ENCODE assay signal across 8 mouse cellular contexts in genomic region chr16:96127288-96127656, GRCm38 (mm10). TPM values are rescaled to one million over a fixed set of nuclear protein-coding genes. Genes with fewer than 3 reads are reported as not detected.
DNase-seq lines count a peak whose midpoint lies in the region; ATAC-seq and TF ChIP-seq lines count a peak whose summit lies in the region.

No protein-coding gene starts in this region.

- peak overlapping the region; percentile 89 for H3K9ac ChIP-seq in kidney, embryonic 15.5 days

- no peaks in the 10 kb centered on the region for H3K9me3 ChIP-seq in kidney, embryonic 15.5 days (replicated peaks)

- H3K4me2 ChIP-seq in kidney, embryonic 15.5 days = peak overlapping the region; percentile 73
- H3K4me2 ChIP-seq in myocyte (ENCODE audit: low read depth) = no peak overlapping the region

- ATAC-seq in kidney, embryonic 15.5 days (replicated peaks; ENCODE audit: low FRiP score) = peak; percentile 75
- peak; percentile 53 for ATAC-seq in inflammation-experienced regulatory T-cells, adult 6 months

- peak overlapping the region; percentile 97 for H3K27ac ChIP-seq in kidney, embryonic 15.5 days
- H3K27ac ChIP-seq in brown adipose tissue, adult 24 weeks (replicated peaks; ENCODE audit: low read depth, low read length) = peak overlapping the region; percentile 71

- no peak for DNase-seq in kidney, postnatal 4 days
- DNase-seq in ovary, postnatal 10 days (ENCODE audit: low spot score) = no peak
- no peak for DNase-seq in left cerebral cortex, adult 9 months (ENCODE audit: low spot score in 2 of 2)
- DNase-seq in layer of hippocampus, postnatal 36 days = no peak

- H3ac ChIP-seq in myocyte (ENCODE audit: control insufficient read depth, insufficient read length) = peak overlapping the region; percentile 75

- no peaks in the 10 kb centered on the region for H3K27me3 ChIP-seq in kidney, embryonic 15.5 days
- no peaks in the 10 kb centered on the region for H3K27me3 ChIP-seq in myocyte (ENCODE audit: control insufficient read depth, insufficient read depth, insufficient read length)

- H3K36me3 ChIP-seq in kidney, embryonic 15.5 days = peaks cover 44% of the 10 kb centered on the region
- peaks cover 31% of the 10 kb centered on the region for H3K36me3 ChIP-seq in myocyte (ENCODE audit: control insufficient read depth, insufficient read depth)

- WGBS in kidney, embryonic 15.5 days = under 1% methylated on average over 42 of the region's 52 CpGs

- no peak for TF ChIP-seq POLR2A in myocyte (IDR thresholded peaks at IDR 0.05; ENCODE audit: insufficient read length, low read depth)

- H3K4me1 ChIP-seq in kidney, embryonic 15.5 days = peaks cover 27% of the 10 kb centered on the region
- H3K4me1 ChIP-seq in brown adipose tissue, adult 24 weeks (ENCODE audit: control insufficient read depth, insufficient read depth, insufficient read length, low read length) = peaks cover 2% of the 10 kb centered on the region; the same call in 1 of the 2 replicates

- peak overlapping the region; percentile 72 for H3K4me3 ChIP-seq in kidney, embryonic 15.5 days (replicated peaks)
- H3K4me3 ChIP-seq in brown adipose tissue, adult 24 weeks (ENCODE audit: insufficient read depth, low read depth, low read length) = peak overlapping the region; percentile 94
- peak overlapping the region; percentile 49 for H3K4me3 ChIP-seq in myocyte

- H3K79me2 ChIP-seq in myocyte (ENCODE audit: control insufficient read depth, insufficient read depth) = peaks cover 31% of the 10 kb centered on the region

TF ChIP-seq in myocyte, 11 proteins besides CTCF, POLR2A, EP300 and RAD21:
- TF ChIP-seq USF1 (IDR thresholded peaks at IDR 0.05; ENCODE audit: low read depth) (no peak), MYOD1 (IDR thresholded peaks at IDR 0.05; ENCODE audit: control insufficient read depth in 1 of 3, insufficient read length in 2 of 3, low read depth in 2 of 3) (peak in 1 of 3 experiments; percentile 10)

RNA-seq across cellular contexts. Expression of gene Hmgn1, which starts 0.3 kb away (rescaled TPM):
- 696 and 818 TPM in 2 replicates for polyA plus RNA-seq in kidney, embryonic 15.5 days (2015; fragmentation: Nextera tagmentation; extraction: Ambion mirVana)
- 52.4 and 61.2 TPM in 2 replicates for polyA plus RNA-seq in brown adipose tissue, adult 24 weeks (2012; ENCODE audit: insufficient read depth, insufficient read length, missing spikeins)
- polyA plus RNA-seq in inflammation-experienced regulatory T-cells, adult 6 months (2017; shearing (Covaris generic)) = 10 to 100 TPM; 57.3 to 89.3 (median 57.4) TPM
- polyA plus RNA-seq in myocyte (2012; fragmentation: generic; extraction: Trizol) = 120 TPM
- 10 to 100 TPM; 79.7 to 91.4 TPM for total RNA-seq in layer of hippocampus, postnatal 36 days (2021)

RNA-seq across cellular contexts. Expression of gene Wrb, which starts 17.9 kb away (rescaled TPM):
- 67.1 and 68.6 TPM in 2 replicates for polyA plus RNA-seq in kidney, embryonic 15.5 days (2015; fragmentation: Nextera tagmentation; extraction: Ambion mirVana)
- 7.8 and 9.9 TPM in 2 replicates for polyA plus RNA-seq in brown adipose tissue, adult 24 weeks (2012; ENCODE audit: insufficient read depth, insufficient read length, missing spikeins)
- polyA plus RNA-seq in inflammation-experienced regulatory T-cells, adult 6 months (2017; shearing (Covaris generic)) = 10 to 100 TPM; 11.3 to 23.6 (median 18.2) TPM
- polyA plus RNA-seq in myocyte (2012; fragmentation: generic; extraction: Trizol) = 16.4 TPM
- total RNA-seq in layer of hippocampus, postnatal 36 days (2021) = 10 to 100 TPM; 70.8 to 73.3 TPM

RNA-seq across cellular contexts. Expression of gene Brwd1, which starts 44.9 kb away (rescaled TPM):
- 81.0 and 85.5 TPM in 2 replicates for polyA plus RNA-seq in kidney, embryonic 15.5 days (2015; fragmentation: Nextera tagmentation; extraction: Ambion mirVana)
- polyA plus RNA-seq in brown adipose tissue, adult 24 weeks (2012; ENCODE audit: insufficient read depth, insufficient read length, missing spikeins) = 17.3 and 22.8 TPM in 2 replicates
- polyA plus RNA-seq in inflammation-experienced regulatory T-cells, adult 6 months (2017; shearing (Covaris generic)) = 10 to 100 TPM; 26.9 to 55.5 (median 47.3) TPM
- polyA plus RNA-seq in myocyte (2012; fragmentation: generic; extraction: Trizol) = 21.4 TPM
- 100 to 1,000 TPM; 138 to 140 TPM for total RNA-seq in layer of hippocampus, postnatal 36 days (2021)
